Mouse (Mus musculus): ENCODE data around the gene Tmprss9. TPM values are rescaled to one million over a fixed set of nuclear protein-coding genes. Genes with fewer than 3 reads are reported as not detected.

The Tmprss9 gene
- total and polyA plus RNA-seq, 3 experiments: 0.15 to 0.25 TPM; not detected in 1

DNA sequence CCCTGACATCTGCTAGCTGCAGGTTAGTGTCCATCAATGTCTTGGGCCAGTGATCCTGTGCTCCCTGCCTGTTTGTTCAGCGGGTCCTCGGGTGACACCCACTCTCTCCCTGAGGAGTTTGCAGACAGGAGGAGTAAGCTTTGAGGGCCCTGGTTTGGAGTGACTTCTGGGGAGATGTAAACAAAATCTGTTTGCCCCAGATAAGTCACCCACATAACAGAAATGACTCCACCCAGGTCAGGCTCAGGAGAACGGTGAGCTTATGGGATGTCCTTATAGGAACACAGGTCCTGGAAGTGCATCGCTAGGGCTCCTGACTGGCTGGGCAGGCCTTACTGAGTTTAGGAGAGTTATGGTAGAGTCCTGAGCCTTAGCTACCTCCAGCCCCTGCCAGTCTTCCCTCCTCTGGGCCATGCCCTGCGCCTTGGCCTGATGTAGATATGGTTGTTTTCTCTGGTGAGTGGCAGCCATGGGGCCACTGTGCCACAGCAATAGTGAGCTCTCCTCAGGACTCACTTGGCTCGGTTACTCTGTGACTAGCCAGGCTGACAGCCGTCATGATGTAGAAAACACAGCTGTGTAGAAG is 13.2 kb upstream of the Tmprss9 start (continued):
- 0 out of 2 replicates have a peak, but pooled peaks have one; percentile 32 for TF ChIP-seq BHLHE40 (IDR thresholded peaks at IDR 0.05; ENCODE audit: borderline replicate concordance, low read depth, low read length)
- TF ChIP-seq GABPA (IDR thresholded peaks at IDR 0.05; ENCODE audit: low read depth, low read length): no peak

- H3K4me1 ChIP-seq (ENCODE audit: control insufficient read depth in 1 of 2, insufficient read depth in 2 of 2, low read length in 2 of 2): peaks cover 14 to 19% of the 10 kb centered on the region in 2 experiments
- H3K27me3 ChIP-seq (ENCODE audit: control insufficient read depth in 1 of 2, insufficient read depth in 2 of 2, low read length in 2 of 2): no peaks in the 10 kb centered on the region
- H3K9ac ChIP-seq (ENCODE audit: control insufficient read depth, low read depth, low read length, poor library complexity, severe bottlenecking): no peak overlapping the region
- no peak for DNase-seq (ENCODE audit: low read depth, low spot score)
- TF ChIP-seq E2F4 (IDR thresholded peaks at IDR 0.05; ENCODE audit: borderline replicate concordance, low read depth, low read length) (no peak), POLR2A (IDR thresholded peaks at IDR 0.05; ENCODE audit: control insufficient read depth in 1 of 2, insufficient read depth in 1 of 2, low read depth in 1 of 2, low read length in 2 of 2, poor library complexity in 1 of 2) (no peak), ZC3H11A (IDR thresholded peaks at IDR 0.05; ENCODE audit: low read depth, low read length) (no peak), MYB (IDR thresholded peaks at IDR 0.05; ENCODE audit: low read depth, low read length) (no peak), SIN3A (IDR thresholded peaks at IDR 0.05; ENCODE audit: low read length) (no peak), GABPA (IDR thresholded peaks at IDR 0.05; ENCODE audit: low read depth, low read length) (no peak), ELF1 (IDR thresholded peaks at IDR 0.05; ENCODE audit: low read depth, low read length) (no peak)
- H3K9me3 ChIP-seq (replicated peaks; ENCODE audit: insufficient read depth, low read length): no peaks in the 10 kb centered on the region
- peaks cover 2 to 17% of the 10 kb centered on the region in 2 experiments; a peak in 3 of 4 replicates for H3K36me3 ChIP-seq (ENCODE audit: control insufficient read depth in 1 of 2, insufficient read depth in 2 of 2, low read length in 2 of 2)
- H3K27ac ChIP-seq (ENCODE audit: control insufficient read depth, low read depth, low read length): no peak overlapping the region
- H3K4me3 ChIP-seq (ENCODE audit: control insufficient read depth in 1 of 2, insufficient read depth in 1 of 2, low read depth in 2 of 2, low read length in 2 of 2): no peak overlapping the region
- peaks cover 24% of the 10 kb centered on the region for H3K79me2 ChIP-seq (ENCODE audit: control insufficient read depth, insufficient read depth, low read length, poor library complexity)
These were observed 9.3 kb upstream of the Tmprss9 start for GRCm38 (mm10) chr10:80862305-80862704.

DNA sequence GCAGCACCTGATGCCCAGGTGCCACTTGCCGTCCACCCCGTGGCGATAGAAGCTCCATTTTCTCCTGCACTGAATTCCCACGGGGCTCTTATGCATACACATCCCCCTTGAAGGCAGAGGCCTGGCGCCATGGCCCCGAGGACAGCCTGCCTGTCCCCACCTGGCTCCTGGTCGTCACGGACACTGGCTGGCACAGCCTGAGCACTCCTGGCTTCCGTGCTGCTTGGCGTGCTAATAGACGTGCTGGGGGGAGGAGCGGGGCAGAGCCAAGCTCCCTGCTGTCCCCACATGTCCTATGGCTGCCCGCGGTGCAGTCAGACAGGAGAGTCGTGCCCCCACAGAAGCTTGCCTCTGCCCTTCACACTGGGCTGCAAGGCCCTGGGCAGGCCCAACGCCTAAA is 7.2 kb upstream of the Tmprss9 start:
- Histone ChIP-seq H3K4me3 (ENCODE audit: control insufficient read depth in 1 of 2, insufficient read depth in 1 of 2, low read depth in 2 of 2, low read length in 2 of 2) (no peak overlapping the region), H3K79me2 (ENCODE audit: control insufficient read depth, insufficient read depth, low read length, poor library complexity) (peaks cover 6% of the 10 kb centered on the region; the same call in 1 of the 2 replicates), H3K36me3 (ENCODE audit: control insufficient read depth in 1 of 2, insufficient read depth in 2 of 2, low read length in 2 of 2) (peaks cover 0 to 1% of the 10 kb centered on the region in 2 experiments; a peak in 1 of 4 replicates), H3K4me1 (ENCODE audit: control insufficient read depth in 1 of 2, insufficient read depth in 2 of 2, low read length in 2 of 2) (no peaks in the 10 kb centered on the region), H3K27me3 (ENCODE audit: control insufficient read depth in 1 of 2, insufficient read depth in 2 of 2, low read length in 2 of 2) (no peaks in the 10 kb centered on the region), H3K9ac (ENCODE audit: control insufficient read depth, low read depth, low read length, poor library complexity, severe bottlenecking) (no peak overlapping the region), H3K27ac (ENCODE audit: control insufficient read depth, low read depth, low read length) (no peak overlapping the region), H3K9me3 (replicated peaks; ENCODE audit: insufficient read depth, low read length) (no peaks in the 10 kb centered on the region)
- no peak for TF ChIP-seq SMC3 (IDR thresholded peaks at IDR 0.05; ENCODE audit: low read depth, low read length)
- TF ChIP-seq GABPA (IDR thresholded peaks at IDR 0.05; ENCODE audit: low read depth, low read length): no peak
- no peak for TF ChIP-seq TCF12 (IDR thresholded peaks at IDR 0.05; ENCODE audit: low read depth, low read length)
- TF ChIP-seq KAT2A (conservative IDR thresholded peaks at IDR 0.05; ENCODE audit: low read depth, low read length): no peak
- no peak for TF ChIP-seq USF2 (IDR thresholded peaks at IDR 0.05; ENCODE audit: borderline replicate concordance in 1 of 2, insufficient read depth in 1 of 2, low read depth in 1 of 2, low read length in 2 of 2)
- no peak for TF ChIP-seq NRF1 (IDR thresholded peaks at IDR 0.05; ENCODE audit: insufficient read depth, low read depth, low read length, poor library complexity, severe bottlenecking)
- no peak for TF ChIP-seq RCOR1 (IDR thresholded peaks at IDR 0.05; ENCODE audit: low read depth, low read length)
- TF ChIP-seq RAD21 (IDR thresholded peaks at IDR 0.05; ENCODE audit: low read depth, low read length): no peak
- TF ChIP-seq POLR2AphosphoS5 (IDR thresholded peaks at IDR 0.05; ENCODE audit: borderline replicate concordance, low read depth, low read length): no peak
- no peak for TF ChIP-seq CTCF (IDR thresholded peaks at IDR 0.05 in 2 of 3, conservative IDR thresholded peaks at IDR 0.05 in 1 of 3; ENCODE audit: control insufficient read depth in 1 of 3, insufficient read depth in 1 of 3, low read depth in 2 of 3, low read length in 3 of 3, poor library complexity in 1 of 3, severe bottlenecking in 1 of 3)
- TF ChIP-seq CHD1 (IDR thresholded peaks at IDR 0.05; ENCODE audit: low read depth, low read length): no peak
- no peak for TF ChIP-seq TBP (IDR thresholded peaks at IDR 0.05; ENCODE audit: low read depth, low read length)
- no peak for TF ChIP-seq USF1 (IDR thresholded peaks at IDR 0.05; ENCODE audit: low read depth, low read length)
- no peak for TF ChIP-seq NELFE (IDR thresholded peaks at IDR 0.05; ENCODE audit: low read depth, low read length)
- TF ChIP-seq E2F4 (IDR thresholded peaks at IDR 0.05; ENCODE audit: borderline replicate concordance, low read depth, low read length): no peak
- TF ChIP-seq ZC3H11A (IDR thresholded peaks at IDR 0.05; ENCODE audit: low read depth, low read length): no peak
- no peak for TF ChIP-seq GATA1 (IDR thresholded peaks at IDR 0.05; ENCODE audit: low read depth, low read length)
- TF ChIP-seq MYB (IDR thresholded peaks at IDR 0.05; ENCODE audit: low read depth, low read length): no peak
- no peak for TF ChIP-seq MYC (IDR thresholded peaks at IDR 0.05; ENCODE audit: low read depth, low read length)
- DNase-seq (ENCODE audit: low read depth, low spot score): no peak
